Mouse (Mus musculus): ENCODE measurements around the gene Pde4dip. TPM values are rescaled to one million over a fixed set of nuclear protein-coding genes. Genes with fewer than 3 reads are reported as not detected.

Gene Pde4dip
- polyA plus RNA-seq, 1 experiment from 2014 or later: 82.1 TPM

DNA sequence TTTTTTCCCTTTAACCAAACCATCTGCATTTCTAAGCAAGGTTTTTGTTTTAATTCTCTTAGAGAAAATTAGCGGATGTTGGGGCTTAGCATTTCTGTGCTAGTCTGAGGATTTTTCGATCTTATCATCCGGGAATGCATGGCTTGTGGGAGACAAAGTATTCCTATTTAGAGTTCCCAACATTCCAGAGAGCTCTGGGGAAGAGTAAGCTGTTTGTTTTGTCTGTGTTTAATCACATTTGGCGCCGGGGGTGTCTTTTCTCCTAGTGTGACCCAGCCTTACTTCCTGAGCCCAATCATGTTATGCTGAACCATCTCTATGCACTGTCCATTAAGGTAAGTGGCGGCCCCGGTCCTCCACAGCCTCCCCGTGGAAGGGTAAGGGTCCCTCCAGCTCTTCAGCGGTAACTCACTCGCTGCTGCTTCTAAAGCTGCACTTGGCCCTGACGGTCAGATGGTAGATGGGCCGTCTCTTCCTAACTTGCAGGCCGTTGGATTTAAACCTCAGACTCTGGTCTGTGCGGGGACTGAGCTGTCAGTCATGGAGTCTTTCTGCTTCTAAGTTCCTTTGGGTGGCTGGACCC lies 221.3 kb downstream of the Pde4dip start:
- Histone ChIP-seq H3K4me1 (replicated peaks; ENCODE audit: control insufficient read depth, insufficient read depth, low read length) (no peaks in the 10 kb centered on the region), H3K27ac (ENCODE audit: low read length) (no peak overlapping the region), H3K4me2 (ENCODE audit: low read length) (no peak overlapping the region), H3K36me3 (ENCODE audit: control insufficient read depth, insufficient read depth) (peaks cover 7% of the 10 kb centered on the region; the same call in 1 of the 2 replicates), H3K9ac (replicated peaks; ENCODE audit: low read depth, low read length) (no peak overlapping the region), H3K9me3 (ENCODE audit: control insufficient read depth, low read length) (no peaks in the 10 kb centered on the region), H3K4me3 (replicated peaks; ENCODE audit: low read length) (no peak overlapping the region), H3K27me3 (replicated peaks; ENCODE audit: control insufficient read depth, insufficient read depth, low read length) (no peaks in the 10 kb centered on the region)
- ATAC-seq: no peak
- WGBS: 89% methylated on average over 14 of the region's 14 CpGs

- Histone ChIP-seq H3K9ac (replicated peaks; ENCODE audit: low read depth, low read length) (no peak overlapping the region), H3K27me3 (replicated peaks; ENCODE audit: control insufficient read depth, insufficient read depth, low read length) (no peaks in the 10 kb centered on the region), H3K4me1 (replicated peaks; ENCODE audit: control insufficient read depth, insufficient read depth, low read length) (no peaks in the 10 kb centered on the region), H3K4me2 (ENCODE audit: low read length) (no peak overlapping the region), H3K4me3 (replicated peaks; ENCODE audit: low read length) (no peak overlapping the region), H3K36me3 (ENCODE audit: control insufficient read depth, insufficient read depth) (peaks cover 6% of the 10 kb centered on the region; the same call in 1 of the 2 replicates), H3K27ac (ENCODE audit: low read length) (no peak overlapping the region), H3K9me3 (ENCODE audit: control insufficient read depth, low read length) (no peaks in the 10 kb centered on the region)
- 88% methylated on average over 8 of the region's 8 CpGs for WGBS
- ATAC-seq: no peak
These were observed 222.4 kb downstream of the Pde4dip start for GRCm38 (mm10) chr3:97666154-97666553.

DNA sequence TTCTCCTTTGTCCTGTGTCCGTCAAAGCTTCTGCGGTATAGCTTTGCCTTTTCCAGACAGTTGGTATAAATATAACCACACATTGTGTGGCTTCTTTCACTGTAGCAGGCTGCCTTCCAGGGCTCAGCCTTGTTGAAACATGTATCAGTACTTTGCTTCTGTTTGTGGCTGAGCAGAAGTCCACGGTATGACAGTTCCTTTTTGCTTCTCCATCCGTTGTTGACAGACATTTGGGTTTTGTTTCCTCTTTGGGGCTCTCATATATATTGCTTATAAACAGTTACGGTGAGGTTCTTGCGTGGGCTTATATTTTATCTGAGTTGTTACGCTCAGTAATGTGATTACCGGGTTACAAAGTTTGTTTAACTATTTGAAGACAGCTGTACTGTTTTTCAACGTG lies 223.0 kb downstream of the Pde4dip start:
- H3K36me3 ChIP-seq (ENCODE audit: control insufficient read depth, insufficient read depth): 0 out of 2 replicates have a peak, but pooled peaks cover 4% of the 10 kb centered on the region
- no peak overlapping the region for H3K27ac ChIP-seq (ENCODE audit: low read length)
- no peaks in the 10 kb centered on the region for H3K9me3 ChIP-seq (ENCODE audit: control insufficient read depth, low read length)

GRCm38 (mm10) chr3:97661206-97661605 lies 227.3 kb downstream of the Pde4dip start:
- H3K9me3 ChIP-seq (ENCODE audit: control insufficient read depth, low read length): no peaks in the 10 kb centered on the region
- 0 out of 2 replicates have a peak, but pooled peaks cover 4% of the 10 kb centered on the region for H3K36me3 ChIP-seq (ENCODE audit: control insufficient read depth, insufficient read depth)
- H3K4me3 ChIP-seq (replicated peaks; ENCODE audit: low read length): no peak overlapping the region
- no peak overlapping the region for H3K9ac ChIP-seq (replicated peaks; ENCODE audit: low read depth, low read length)
- no peak for ATAC-seq
- 67% methylated on average over 8 of the region's 8 CpGs for WGBS
- no peaks in the 10 kb centered on the region for H3K27me3 ChIP-seq (replicated peaks; ENCODE audit: control insufficient read depth, insufficient read depth, low read length)
- H3K4me1 ChIP-seq (replicated peaks; ENCODE audit: control insufficient read depth, insufficient read depth, low read length): peaks cover 17% of the 10 kb centered on the region
- no peak overlapping the region for H3K27ac ChIP-seq (ENCODE audit: low read length)
- H3K4me2 ChIP-seq (ENCODE audit: low read length): no peak overlapping the region

More for the DNA sequence above, 223.0 kb downstream of the Pde4dip start:
- no peak overlapping the region for H3K4me3 ChIP-seq (replicated peaks; ENCODE audit: low read length)
- WGBS: 93% methylated on average over 9 of the region's 9 CpGs
- no peaks in the 10 kb centered on the region for H3K4me1 ChIP-seq (replicated peaks; ENCODE audit: control insufficient read depth, insufficient read depth, low read length)
- H3K27me3 ChIP-seq (replicated peaks; ENCODE audit: control insufficient read depth, insufficient read depth, low read length): no peaks in the 10 kb centered on the region
- no peak overlapping the region for H3K9ac ChIP-seq (replicated peaks; ENCODE audit: low read depth, low read length)
- no peak overlapping the region for H3K4me2 ChIP-seq (ENCODE audit: low read length)
- ATAC-seq: no peak

- Histone ChIP-seq H3K9me3 (ENCODE audit: control insufficient read depth, low read length) (no peaks in the 10 kb centered on the region), H3K4me3 (replicated peaks; ENCODE audit: low read length) (no peak overlapping the region), H3K36me3 (ENCODE audit: control insufficient read depth, insufficient read depth) (0 out of 2 replicates have a peak, but pooled peaks cover 4% of the 10 kb centered on the region), H3K4me2 (ENCODE audit: low read length) (no peak overlapping the region), H3K27me3 (replicated peaks; ENCODE audit: control insufficient read depth, insufficient read depth, low read length) (no peaks in the 10 kb centered on the region), H3K4me1 (replicated peaks; ENCODE audit: control insufficient read depth, insufficient read depth, low read length) (peaks cover 17% of the 10 kb centered on the region), H3K9ac (replicated peaks; ENCODE audit: low read depth, low read length) (no peak overlapping the region), H3K27ac (ENCODE audit: low read length) (no peak overlapping the region)
- ATAC-seq: no peak
- WGBS: 92% methylated on average over 7 of the region's 7 CpGs
These were observed 228.8 kb downstream of the Pde4dip start for GRCm38 (mm10) chr3:97659746-97660145.

DNA sequence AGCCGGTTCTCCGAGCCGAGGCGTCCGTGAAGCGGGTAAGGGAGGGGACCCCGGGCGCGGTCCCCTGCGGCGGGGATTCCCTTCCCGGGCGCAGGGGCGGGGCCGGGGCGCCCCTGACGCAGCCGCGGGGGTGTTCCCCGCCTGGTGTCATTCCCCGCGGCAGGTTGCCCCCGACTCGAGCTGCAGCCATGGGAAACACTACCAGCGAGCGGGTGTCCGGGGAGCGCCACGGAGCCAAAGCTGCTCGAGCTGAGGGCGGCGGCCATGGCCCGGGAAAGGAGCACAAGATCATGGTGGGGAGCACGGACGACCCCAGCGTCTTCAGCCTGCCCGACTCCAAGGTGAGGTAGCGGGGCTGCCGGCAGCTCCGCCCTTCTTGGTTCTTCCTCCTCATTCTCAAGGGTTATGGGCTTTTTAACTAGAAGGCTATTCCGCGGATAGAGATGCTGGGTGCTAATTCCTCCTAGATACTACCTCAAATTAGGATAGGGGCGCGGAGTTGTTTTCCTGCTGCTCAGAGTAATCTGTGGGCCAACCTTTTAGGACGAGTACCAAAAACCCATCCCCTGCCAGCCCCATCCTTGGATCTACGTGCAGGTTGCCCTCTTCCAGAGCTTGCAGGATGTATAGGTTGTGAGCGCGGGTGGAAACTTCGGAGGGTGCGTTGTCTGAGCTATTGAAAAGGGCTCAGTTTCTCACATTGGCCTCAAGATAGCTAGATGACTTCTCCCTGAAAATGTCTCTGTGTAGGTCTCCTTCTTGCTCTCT lies 229.9 kb downstream of the Pde4dip start:
- H3K27me3 ChIP-seq (replicated peaks; ENCODE audit: control insufficient read depth, insufficient read depth, low read length): no peaks in the 10 kb centered on the region
- no peaks in the 10 kb centered on the region for H3K9me3 ChIP-seq (ENCODE audit: control insufficient read depth, low read length)
- H3K36me3 ChIP-seq (ENCODE audit: control insufficient read depth, insufficient read depth): no peaks in the 10 kb centered on the region
- peak overlapping the region; percentile 79 for H3K4me3 ChIP-seq (replicated peaks; ENCODE audit: low read length)
- peak overlapping the region; percentile 79 for H3K4me2 ChIP-seq (ENCODE audit: low read length)
- under 1% methylated on average over 49 of the region's 50 CpGs for WGBS
- peak; percentile 80; the same call in 1 of the 2 replicates for ATAC-seq
- peaks cover 17% of the 10 kb centered on the region for H3K4me1 ChIP-seq (replicated peaks; ENCODE audit: control insufficient read depth, insufficient read depth, low read length)
- H3K9ac ChIP-seq (replicated peaks; ENCODE audit: low read depth, low read length): peak overlapping the region; percentile 73
- H3K27ac ChIP-seq (ENCODE audit: low read length): peak overlapping the region; percentile 25; the same call in 1 of the 2 replicates

GRCm38 (mm10) chr3:97657655-97658411 lies 230.7 kb downstream of the Pde4dip start, which contains the start of gene Prkab2:
Gene Prkab2, plus strand, starts transcription at chr3:97658193.
- peak; percentile 95 for ATAC-seq
- 3% methylated on average over 48 of the region's 51 CpGs for whole genome bisulfite sequencing
- no peaks in the 10 kb centered on the region for H3K9me3 ChIP-seq (ENCODE audit: control insufficient read depth, low read length)
- peaks cover 17% of the 10 kb centered on the region for H3K4me1 ChIP-seq (replicated peaks; ENCODE audit: control insufficient read depth, insufficient read depth, low read length)
- H3K27ac ChIP-seq (ENCODE audit: low read length): peak within 1 kb of the TSS; percentile 25; the same call in 1 of the 2 replicates
- peak within 1 kb of the TSS; percentile 73 for H3K9ac ChIP-seq (replicated peaks; ENCODE audit: low read depth, low read length)
- H3K27me3 ChIP-seq (replicated peaks; ENCODE audit: control insufficient read depth, insufficient read depth, low read length): no peaks in the 10 kb centered on the region
- no peaks in the 10 kb centered on the region for H3K36me3 ChIP-seq (ENCODE audit: control insufficient read depth, insufficient read depth)
- H3K4me3 ChIP-seq (replicated peaks; ENCODE audit: low read length): peak within 1 kb of the TSS; percentile 79
- peak within 1 kb of the TSS; percentile 79 for H3K4me2 ChIP-seq (ENCODE audit: low read length)

DNA sequence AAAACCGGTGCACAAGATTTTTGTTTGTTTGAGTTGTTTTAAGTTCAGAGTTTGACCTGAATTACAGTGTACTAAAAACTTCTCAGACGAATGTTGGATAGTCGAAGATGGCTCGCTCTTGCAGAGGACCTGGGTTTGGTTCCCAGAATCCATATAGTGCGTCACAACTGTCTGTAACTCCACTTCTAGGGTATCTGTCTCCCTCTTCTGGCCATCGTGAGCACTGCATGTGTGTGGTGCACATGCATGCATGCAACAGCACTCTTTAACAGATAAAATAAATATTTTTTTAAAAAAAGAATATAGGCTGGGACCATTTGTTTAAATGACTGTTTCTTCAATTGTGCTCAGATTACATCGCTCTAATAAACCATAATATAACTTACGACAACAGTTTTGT lies 233.6 kb downstream of the Pde4dip start:
- Histone ChIP-seq H3K36me3 (ENCODE audit: control insufficient read depth, insufficient read depth) (no peaks in the 10 kb centered on the region), H3K4me1 (replicated peaks; ENCODE audit: control insufficient read depth, insufficient read depth, low read length) (peaks cover 15% of the 10 kb centered on the region), H3K4me2 (ENCODE audit: low read length) (no peak overlapping the region), H3K9ac (replicated peaks; ENCODE audit: low read depth, low read length) (no peak overlapping the region), H3K27ac (ENCODE audit: low read length) (no peak overlapping the region), H3K9me3 (ENCODE audit: control insufficient read depth, low read length) (no peaks in the 10 kb centered on the region), H3K27me3 (replicated peaks; ENCODE audit: control insufficient read depth, insufficient read depth, low read length) (no peaks in the 10 kb centered on the region), H3K4me3 (replicated peaks; ENCODE audit: low read length) (no peak overlapping the region)
- ATAC-seq: no peak
- 83% methylated on average over 8 of the region's 8 CpGs for WGBS

GRCm38 (mm10) chr3:97653781-97654180 lies 234.7 kb downstream of the Pde4dip start:
- Histone ChIP-seq H3K27ac (ENCODE audit: low read length) (no peak overlapping the region), H3K4me3 (replicated peaks; ENCODE audit: low read length) (no peak overlapping the region), H3K9me3 (ENCODE audit: control insufficient read depth, low read length) (no peaks in the 10 kb centered on the region), H3K4me1 (replicated peaks; ENCODE audit: control insufficient read depth, insufficient read depth, low read length) (peaks cover 4% of the 10 kb centered on the region), H3K27me3 (replicated peaks; ENCODE audit: control insufficient read depth, insufficient read depth, low read length) (no peaks in the 10 kb centered on the region), H3K36me3 (ENCODE audit: control insufficient read depth, insufficient read depth) (no peaks in the 10 kb centered on the region), H3K4me2 (ENCODE audit: low read length) (no peak overlapping the region), H3K9ac (replicated peaks; ENCODE audit: low read depth, low read length) (no peak overlapping the region)
- no peak for ATAC-seq
- WGBS: 91% methylated on average over 5 of the region's 5 CpGs

Data from forebrain, embryonic 16.5 days (tissue).